Mouse (Mus musculus): ENCODE data around the gene Mobp. TPM values are rescaled to one million over a fixed set of nuclear protein-coding genes. Genes with fewer than 3 reads are reported as not detected.
A peak's percentile ranks its signal among the peaks of the same experiment; 100 is the strongest.

Gene Mobp
- polyA plus RNA-seq, 1 experiment from 2014 or later = 0.17 TPM

- Histone ChIP-seq H3K9ac (ENCODE audit: low read length) (no peak overlapping the region), H3K4me2 (ENCODE audit: low read length) (no peak overlapping the region), H3K36me3 (ENCODE audit: control insufficient read depth, insufficient read depth, low read length) (peaks cover 26% of the 10 kb centered on the region), H3K9me3 (replicated peaks; ENCODE audit: control insufficient read depth, low read length) (no peaks in the 10 kb centered on the region), H3K27ac (ENCODE audit: low read depth, low read length) (no peak overlapping the region), H3K27me3 (replicated peaks; ENCODE audit: control insufficient read depth, insufficient read depth, low read length) (no peaks in the 10 kb centered on the region), H3K4me1 (ENCODE audit: control insufficient read depth, insufficient read depth, low read length) (peaks cover 5% of the 10 kb centered on the region), H3K4me3 (ENCODE audit: low read depth, low read length) (no peak overlapping the region)
- ATAC-seq = no peak
- 97% methylated on average over 2 of the region's 2 CpGs for WGBS
- DNase-seq (ENCODE audit: low spot score) = no peak
Measured at GRCm38 (mm10) chr9:120114789-120115151, 34.7 kb upstream of the Mobp start.

GRCm38 (mm10) chr9:120115580-120115979 is 33.9 kb upstream of the Mobp start:
- no peak overlapping the region for H3K4me2 ChIP-seq (ENCODE audit: low read length)
- DNase-seq (ENCODE audit: low spot score) (no peak), ATAC-seq (no peak)
- no peaks in the 10 kb centered on the region for H3K27me3 ChIP-seq (replicated peaks; ENCODE audit: control insufficient read depth, insufficient read depth, low read length)
- peaks cover 34% of the 10 kb centered on the region for H3K36me3 ChIP-seq (ENCODE audit: control insufficient read depth, insufficient read depth, low read length)
- H3K4me3 ChIP-seq (ENCODE audit: low read depth, low read length) = no peak overlapping the region
- peaks cover 5% of the 10 kb centered on the region for H3K4me1 ChIP-seq (ENCODE audit: control insufficient read depth, insufficient read depth, low read length)
- WGBS = 81% methylated on average over 5 of the region's 5 CpGs
- H3K27ac ChIP-seq (ENCODE audit: low read depth, low read length) = no peak overlapping the region
- no peak overlapping the region for H3K9ac ChIP-seq (ENCODE audit: low read length)
- H3K9me3 ChIP-seq (replicated peaks; ENCODE audit: control insufficient read depth, low read length) = no peaks in the 10 kb centered on the region

- Histone ChIP-seq H3K4me2 (ENCODE audit: low read length) (no peak overlapping the region), H3K36me3 (ENCODE audit: control insufficient read depth, insufficient read depth, low read length) (peaks cover 40% of the 10 kb centered on the region), H3K27ac (ENCODE audit: low read depth, low read length) (no peak overlapping the region), H3K9me3 (replicated peaks; ENCODE audit: control insufficient read depth, low read length) (no peaks in the 10 kb centered on the region), H3K4me1 (ENCODE audit: control insufficient read depth, insufficient read depth, low read length) (peaks cover 1% of the 10 kb centered on the region), H3K9ac (ENCODE audit: low read length) (no peak overlapping the region), H3K4me3 (ENCODE audit: low read depth, low read length) (no peak overlapping the region), H3K27me3 (replicated peaks; ENCODE audit: control insufficient read depth, insufficient read depth, low read length) (no peaks in the 10 kb centered on the region)
- no peak for ATAC-seq
- WGBS = 89% methylated on average over 8 of the region's 8 CpGs
- DNase-seq (ENCODE audit: low spot score) = no peak
Measured at GRCm38 (mm10) chr9:120116184-120116624, 33.3 kb upstream of the Mobp start.

- peaks cover 56% of the 10 kb centered on the region for H3K36me3 ChIP-seq (ENCODE audit: control insufficient read depth, insufficient read depth, low read length)
- no peak overlapping the region for H3K4me2 ChIP-seq (ENCODE audit: low read length)
- no peak for DNase-seq (ENCODE audit: low spot score)
- WGBS = 86% methylated on average over 4 of the region's 4 CpGs
- no peaks in the 10 kb centered on the region for H3K4me1 ChIP-seq (ENCODE audit: control insufficient read depth, insufficient read depth, low read length)
- no peak overlapping the region for H3K27ac ChIP-seq (ENCODE audit: low read depth, low read length)
- no peak overlapping the region for H3K4me3 ChIP-seq (ENCODE audit: low read depth, low read length)
- no peak for ATAC-seq
- H3K9ac ChIP-seq (ENCODE audit: low read length) = no peak overlapping the region
- no peaks in the 10 kb centered on the region for H3K27me3 ChIP-seq (replicated peaks; ENCODE audit: control insufficient read depth, insufficient read depth, low read length)
- no peaks in the 10 kb centered on the region for H3K9me3 ChIP-seq (replicated peaks; ENCODE audit: control insufficient read depth, low read length)
Measured at GRCm38 (mm10) chr9:120118212-120118611, 31.3 kb upstream of the Mobp start.

GRCm38 (mm10) chr9:120120503-120120902 is 29.0 kb upstream of the Mobp start:
- ATAC-seq (no peak), DNase-seq (ENCODE audit: low spot score) (no peak)
- Histone ChIP-seq H3K9me3 (replicated peaks; ENCODE audit: control insufficient read depth, low read length) (no peaks in the 10 kb centered on the region), H3K4me1 (ENCODE audit: control insufficient read depth, insufficient read depth, low read length) (no peaks in the 10 kb centered on the region), H3K36me3 (ENCODE audit: control insufficient read depth, insufficient read depth, low read length) (peaks cover 68% of the 10 kb centered on the region), H3K4me2 (ENCODE audit: low read length) (no peak overlapping the region), H3K4me3 (ENCODE audit: low read depth, low read length) (no peak overlapping the region), H3K27me3 (replicated peaks; ENCODE audit: control insufficient read depth, insufficient read depth, low read length) (no peaks in the 10 kb centered on the region), H3K9ac (ENCODE audit: low read length) (no peak overlapping the region), H3K27ac (ENCODE audit: low read depth, low read length) (no peak overlapping the region)
- 95% methylated on average over 7 of the region's 7 CpGs for WGBS

- no peak for ATAC-seq
- H3K9me3 ChIP-seq (replicated peaks; ENCODE audit: control insufficient read depth, low read length) = no peaks in the 10 kb centered on the region
- no peak for DNase-seq (ENCODE audit: low spot score)
- H3K36me3 ChIP-seq (ENCODE audit: control insufficient read depth, insufficient read depth, low read length) = peaks cover 55% of the 10 kb centered on the region
- H3K27ac ChIP-seq (ENCODE audit: low read depth, low read length) = peak overlapping the region; percentile 46; the same call in 1 of the 2 replicates
- H3K4me1 ChIP-seq (ENCODE audit: control insufficient read depth, insufficient read depth, low read length) = peaks cover 7% of the 10 kb centered on the region
- peak overlapping the region; percentile 97 for H3K4me3 ChIP-seq (ENCODE audit: low read depth, low read length)
- H3K4me2 ChIP-seq (ENCODE audit: low read length) = peak overlapping the region; percentile 60
- H3K27me3 ChIP-seq (replicated peaks; ENCODE audit: control insufficient read depth, insufficient read depth, low read length) = no peaks in the 10 kb centered on the region
- WGBS = 70% methylated on average over 11 of the region's 11 CpGs
- H3K9ac ChIP-seq (ENCODE audit: low read length) = peak overlapping the region; percentile 70
Measured at GRCm38 (mm10) chr9:120126868-120127267, 22.6 kb upstream of the Mobp start.

DNA sequence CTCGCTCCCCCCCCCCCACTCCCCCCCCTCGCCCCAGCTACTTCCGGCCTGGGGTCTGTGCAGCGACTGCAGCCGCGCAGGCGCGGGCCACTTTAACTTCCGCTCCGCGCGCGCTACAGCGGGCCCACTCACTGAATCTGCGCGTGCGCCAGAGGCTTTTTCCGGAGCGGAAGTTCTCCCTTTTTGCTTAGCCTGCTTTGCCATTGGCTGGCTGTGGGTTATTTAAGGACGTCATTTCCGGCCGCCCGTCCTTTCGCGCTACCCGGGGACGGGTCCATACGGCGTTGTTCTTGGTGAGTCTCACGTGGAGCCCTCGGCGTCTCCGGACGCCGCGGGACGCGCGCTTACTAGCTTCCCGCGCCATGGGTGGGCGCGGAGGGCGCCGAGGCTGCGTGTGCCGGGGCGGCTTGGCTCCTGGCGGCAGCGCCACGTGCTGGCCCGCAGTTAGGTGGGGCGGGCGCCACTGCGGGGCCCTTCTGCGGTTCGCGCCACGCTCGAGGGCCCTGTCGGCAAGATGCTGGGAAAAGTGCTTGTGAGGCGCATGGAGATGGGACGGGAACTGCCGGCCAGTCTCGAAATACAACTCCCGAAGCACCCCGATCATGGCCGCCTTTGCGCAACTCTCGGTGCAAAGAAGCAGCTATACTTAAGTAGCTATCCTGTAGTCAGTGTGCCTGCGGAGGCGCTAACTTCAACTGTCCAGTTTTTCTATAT is 21.8 kb upstream of the Mobp start, which contains the start of gene Rpsa:
Rpsa (plus strand) TSS at position 152 of the 714 bp plus-strand sequence.
- under 1% methylated on average over 65 of the region's 72 CpGs for WGBS
- peak within 1 kb of the TSS; percentile 97 for H3K4me3 ChIP-seq (ENCODE audit: low read depth, low read length)
- H3K27ac ChIP-seq (ENCODE audit: low read depth, low read length) = peak within 1 kb of the TSS; percentile 78
- peaks cover 57% of the 10 kb centered on the region for H3K36me3 ChIP-seq (ENCODE audit: control insufficient read depth, insufficient read depth, low read length)
- H3K4me1 ChIP-seq (ENCODE audit: control insufficient read depth, insufficient read depth, low read length) = peaks cover 7% of the 10 kb centered on the region
- ATAC-seq = peak; percentile 99
- no peaks in the 10 kb centered on the region for H3K9me3 ChIP-seq (replicated peaks; ENCODE audit: control insufficient read depth, low read length)
- H3K9ac ChIP-seq (ENCODE audit: low read length) = peak within 1 kb of the TSS; percentile 99
- peak within 1 kb of the TSS; percentile 65 for H3K4me2 ChIP-seq (ENCODE audit: low read length)
- no peaks in the 10 kb centered on the region for H3K27me3 ChIP-seq (replicated peaks; ENCODE audit: control insufficient read depth, insufficient read depth, low read length)
- peak; percentile 99 for DNase-seq (ENCODE audit: low spot score)

GRCm38 (mm10) chr9:120129276-120129675 is 20.2 kb upstream of the Mobp start:
- no peaks in the 10 kb centered on the region for H3K27me3 ChIP-seq (replicated peaks; ENCODE audit: control insufficient read depth, insufficient read depth, low read length)
- peaks cover 7% of the 10 kb centered on the region for H3K4me1 ChIP-seq (ENCODE audit: control insufficient read depth, insufficient read depth, low read length)
- WGBS = 72% methylated on average over 10 of the region's 10 CpGs
- peak overlapping the region; percentile 3; the same call in 1 of the 2 replicates for H3K9ac ChIP-seq (ENCODE audit: low read length)
- peak overlapping the region; percentile 65 for H3K4me2 ChIP-seq (ENCODE audit: low read length)
- no peak overlapping the region for H3K27ac ChIP-seq (ENCODE audit: low read depth, low read length)
- peaks cover 47% of the 10 kb centered on the region for H3K36me3 ChIP-seq (ENCODE audit: control insufficient read depth, insufficient read depth, low read length)
- DNase-seq (ENCODE audit: low spot score) (no peak), ATAC-seq (no peak)
- peak overlapping the region; percentile 97; the same call in 1 of the 2 replicates for H3K4me3 ChIP-seq (ENCODE audit: low read depth, low read length)
- H3K9me3 ChIP-seq (replicated peaks; ENCODE audit: control insufficient read depth, low read length) = no peaks in the 10 kb centered on the region

DNA sequence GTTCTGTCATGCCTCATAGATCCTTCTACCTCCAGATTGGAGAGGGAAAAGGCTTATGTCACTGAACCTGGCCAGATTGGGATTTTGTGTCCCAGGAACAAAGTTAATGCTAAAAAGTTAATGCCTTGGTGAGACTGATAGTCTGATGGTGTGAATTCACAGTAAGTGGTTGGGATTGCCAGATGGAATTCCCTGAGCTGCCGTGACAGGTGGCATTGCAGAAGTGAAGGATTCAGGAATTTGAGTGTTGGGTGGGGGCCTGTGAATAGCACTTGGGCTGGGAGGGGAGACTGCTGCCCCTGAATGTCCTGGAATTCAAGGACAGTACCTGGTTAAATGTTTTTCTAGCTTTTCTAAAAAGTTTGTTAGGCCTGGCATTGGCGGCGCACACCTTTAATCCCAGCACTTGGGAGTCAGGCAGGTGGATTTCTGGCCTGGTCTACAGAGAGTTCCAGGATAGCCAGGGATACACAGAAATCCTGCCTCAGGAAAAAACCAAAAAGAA is 17.7 kb upstream of the Mobp start:
- Histone ChIP-seq H3K4me1 (ENCODE audit: control insufficient read depth, insufficient read depth, low read length) (peaks cover 7% of the 10 kb centered on the region), H3K4me2 (ENCODE audit: low read length) (no peak overlapping the region), H3K27ac (ENCODE audit: low read depth, low read length) (no peak overlapping the region), H3K36me3 (ENCODE audit: control insufficient read depth, insufficient read depth, low read length) (peaks cover 45% of the 10 kb centered on the region), H3K27me3 (replicated peaks; ENCODE audit: control insufficient read depth, insufficient read depth, low read length) (no peaks in the 10 kb centered on the region), H3K4me3 (ENCODE audit: low read depth, low read length) (no peak overlapping the region), H3K9ac (ENCODE audit: low read length) (no peak overlapping the region), H3K9me3 (replicated peaks; ENCODE audit: control insufficient read depth, low read length) (no peaks in the 10 kb centered on the region)
- ATAC-seq = no peak
- 91% methylated on average over 3 of the region's 3 CpGs for WGBS
- DNase-seq (ENCODE audit: low spot score) = no peak
